Comparison of ENCODE assay signal across 8 mouse cellular contexts in genomic region chr7:139905661-139906060, GRCm38 (mm10). TPM values are rescaled to one million over a fixed set of nuclear protein-coding genes. Genes with fewer than 3 reads are reported as not detected.
DNase-seq lines count a peak whose midpoint lies in the region; ATAC-seq lines count a peak whose summit lies in the region.

No protein-coding gene starts in this region.

- peak overlapping the region; percentile 30 for H3K4me3 ChIP-seq in hindbrain, embryonic 10.5 days
- H3K4me3 ChIP-seq in limb, embryonic 10.5 days: no peak overlapping the region

- DNase-seq in heart, adult 18-20 months: peak; percentile 13 to 43
- DNase-seq in heart, adult 9 months (ENCODE audit: low spot score in 2 of 2): no peak
- peak; percentile 76 for DNase-seq in ES-CJ7 (ENCODE audit: low read depth, low spot score)
- peak; percentile 67 for DNase-seq in hindbrain, embryonic 10.5 days (ENCODE audit: low spot score)
- DNase-seq in limb, embryonic 10.5 days (ENCODE audit: low spot score): peak; percentile 57
- DNase-seq in naive thymus-derived CD4-positive, alpha-beta T cell, adult 2 months (ENCODE audit: low read depth): peak; percentile 64

- no peaks in the 10 kb centered on the region for H3K36me3 ChIP-seq in hindbrain, embryonic 10.5 days
- no peaks in the 10 kb centered on the region for H3K36me3 ChIP-seq in limb, embryonic 10.5 days

- peaks cover 38% of the 10 kb centered on the region for H3K4me1 ChIP-seq in hindbrain, embryonic 10.5 days (replicated peaks)
- peaks cover 26% of the 10 kb centered on the region for H3K4me1 ChIP-seq in limb, embryonic 10.5 days

- WGBS in hindbrain, embryonic 10.5 days: 6% methylated on average over 6 of the region's 6 CpGs
- WGBS in limb, embryonic 10.5 days: 15% methylated on average over 6 of the region's 6 CpGs

- H3K27ac ChIP-seq in hindbrain, embryonic 10.5 days: peak overlapping the region; percentile 67; the same call in 1 of the 2 replicates
- no peak overlapping the region for H3K27ac ChIP-seq in limb, embryonic 10.5 days

- no peaks in the 10 kb centered on the region for H3K9me3 ChIP-seq in hindbrain, embryonic 10.5 days
- H3K9me3 ChIP-seq in limb, embryonic 10.5 days (replicated peaks): no peaks in the 10 kb centered on the region

- peak; percentile 86 for ATAC-seq in common myeloid progenitor, adult 5-6 weeks (replicated peaks; ENCODE audit: low read depth, poor library complexity, severe bottlenecking)
- no peak for ATAC-seq in frontal cortex, adult (ENCODE audit: low TSS enrichment)

- H3K27me3 ChIP-seq in hindbrain, embryonic 10.5 days (ENCODE audit: insufficient read depth, poor library complexity, severe bottlenecking): peaks cover 31% of the 10 kb centered on the region
- H3K27me3 ChIP-seq in limb, embryonic 10.5 days (ENCODE audit: low read depth, poor library complexity, severe bottlenecking): 0 out of 2 replicates have a peak, but pooled peaks cover 3% of the 10 kb centered on the region

RNA-seq across cellular contexts. Expression of gene Kndc1, which starts 11.2 kb away (rescaled TPM):
- under 1 TPM in 1 of 2 experiments, not detected in 1; 0.26 TPM for total RNA-seq in heart, adult 18-20 months (2021)
- total RNA-seq in common myeloid progenitor, adult 5-6 weeks (2017): not detected in 2 replicates
- 0.58 and 1.0 TPM in 2 replicates for polyA plus RNA-seq in hindbrain, embryonic 10.5 days (2016; fragmentation: Nextera tagmentation; extraction: Ambion mirVana)
- polyA plus RNA-seq in limb, embryonic 10.5 days (2016; fragmentation: Nextera tagmentation; extraction: Ambion mirVana): not detected in 2 replicates

RNA-seq across cellular contexts. Expression of gene Utf1, which starts 37.9 kb away (rescaled TPM):
- not detected for total RNA-seq in heart, adult 18-20 months (2021)
- total RNA-seq in common myeloid progenitor, adult 5-6 weeks (2017): not detected in 2 replicates
- not detected in 2 replicates for polyA plus RNA-seq in hindbrain, embryonic 10.5 days (2016; fragmentation: Nextera tagmentation; extraction: Ambion mirVana)
- 0.38 and 0.64 TPM in 2 replicates for polyA plus RNA-seq in limb, embryonic 10.5 days (2016; fragmentation: Nextera tagmentation; extraction: Ambion mirVana)

Comparison
In these comparisons a context has a peak if more than half of its experiments do, and no peak if none do; other contexts are left out.
1. DNase-seq: peak in heart, adult 18-20 months (2 of 2), ES-CJ7 (single experiment), hindbrain, embryonic 10.5 days (single experiment), limb, embryonic 10.5 days (single experiment) and naive thymus-derived CD4-positive, alpha-beta T cell, adult 2 months (single experiment); none in heart, adult 9 months (0 of 2).